Mouse (Mus musculus) lung, embryonic 14.5 days (tissue): ENCODE measurements around the gene Sdhd. TPM values are rescaled to one million over a fixed set of nuclear protein-coding genes. Genes with fewer than 3 reads are reported as not detected.

Source experiments
- ATAC-seq: fragments of 200-750 bp; cut with Nextera tagmentation; 2 replicates; pipeline ENCODE4 v1.8.0; 2017; ENCODE audit warnings: mild to moderate bottlenecking, moderate TSS enrichment, moderate library complexity; ENCODE audit not compliant: insufficient read depth
- DNase-seq: peaks from one replicate; pipeline ENCODE4 v3.0.0-alpha.2; 2015
- H3K27ac ChIP-seq: fragments of 300-500 bp; sonication (generic); 2 replicates; pipeline ENCODE4 v1.5.1; 2014; ENCODE audit warnings: low read depth, mild to moderate bottlenecking, moderate library complexity
- H3K27me3 ChIP-seq: fragments of 300-500 bp; sonication (generic); 2 replicates; pipeline ENCODE4 v1.6.1; 2014; ENCODE audit warnings: low read length, control low read depth; ENCODE audit not compliant: insufficient read depth
- H3K36me3 ChIP-seq: fragments of 300-500 bp; sonication (generic); 2 replicates; pipeline ENCODE4 v1.6.1; 2014; ENCODE audit warnings: control low read depth; ENCODE audit not compliant: insufficient read depth
- H3K4me1 ChIP-seq: fragments of 300-500 bp; sonication (generic); 2 replicates; pipeline ENCODE4 v1.6.1; 2014; ENCODE audit warnings: antibody characterized with exemption, control low read depth; ENCODE audit not compliant: insufficient read depth
- H3K4me2 ChIP-seq: fragments of 300-500 bp; sonication (generic); 2 replicates; pipeline ENCODE4 v1.6.1; 2014; ENCODE audit warnings: mild to moderate bottlenecking
- H3K4me3 ChIP-seq: fragments of 300-500 bp; sonication (generic); 2 replicates; pipeline ENCODE4 v1.5.1; 2014; ENCODE audit warnings: low read depth, low read length
- H3K9ac ChIP-seq: fragments of 300-500 bp; sonication (generic); 2 replicates; pipeline ENCODE4 v1.6.1; 2014
- H3K9me3 ChIP-seq: fragments of 300-500 bp; sonication (generic); 2 replicates; pipeline ENCODE4 v1.6.1; 2016; ENCODE audit warnings: low read depth, low read length, control low read depth
- CTCF ChIP-seq: IDR thresholded peaks from 2 replicates; pipeline ENCODE4 v1.5.1; 2016; ENCODE audit warnings: antibody characterized with exemption, low read depth
- WGBS: fragments of 180-500 bp; shearing (Covaris S2); extraction: QIAGEN DNeasy Blood & Tissue Kit; methylation state at CpG from one replicate; pipeline ENCODE4 v1.1.7; 2014; 5-methylcytosine and 5-hydroxymethylcytosine counted together
- polyA plus RNA-seq: library from polyadenylated mRNA; unstranded; fragments of >200 nt; fragmentation: Nextera tagmentation; extraction: Ambion mirVana; gene quantifications from 2 replicates; pipeline ENCODE4 v1.2.1, GENCODE M21; 2014

The Sdhd gene
- polyA plus RNA-seq, 1 experiment from 2014 or later: 288 TPM

DNA sequence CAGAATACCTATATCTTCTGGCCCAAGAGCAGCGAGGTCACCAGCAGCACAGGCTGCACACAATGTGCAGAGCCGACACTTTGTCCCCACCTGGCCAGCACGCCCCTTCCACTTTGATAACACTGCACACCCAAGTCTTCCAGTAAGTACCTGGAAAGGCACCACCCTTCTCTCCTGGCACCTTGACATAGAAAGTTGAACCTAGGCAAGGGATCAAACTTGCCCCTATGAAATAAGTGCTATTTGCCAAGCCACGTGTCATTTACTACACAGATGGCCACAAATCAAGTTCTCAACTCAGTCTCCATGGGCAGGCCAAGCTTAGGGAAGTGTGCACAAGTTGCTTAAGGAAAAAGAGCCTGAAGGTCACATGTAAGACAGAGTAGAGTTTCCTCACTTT, 16.7 kb downstream of the Sdhd start:
- DNase-seq (no peak), ATAC-seq (no peak)
- H3K36me3 ChIP-seq: no peaks in the 10 kb centered on the region
- no peaks in the 10 kb centered on the region for H3K27me3 ChIP-seq
- no peak overlapping the region for H3K9ac ChIP-seq
- TF ChIP-seq CTCF: no peak
- no peaks in the 10 kb centered on the region for H3K9me3 ChIP-seq
- WGBS: 60% methylated on average over 4 of the region's 4 CpGs
- H3K4me2 ChIP-seq: no peak overlapping the region
- no peak overlapping the region for H3K4me3 ChIP-seq
- H3K27ac ChIP-seq: no peak overlapping the region
- no peaks in the 10 kb centered on the region for H3K4me1 ChIP-seq

DNA sequence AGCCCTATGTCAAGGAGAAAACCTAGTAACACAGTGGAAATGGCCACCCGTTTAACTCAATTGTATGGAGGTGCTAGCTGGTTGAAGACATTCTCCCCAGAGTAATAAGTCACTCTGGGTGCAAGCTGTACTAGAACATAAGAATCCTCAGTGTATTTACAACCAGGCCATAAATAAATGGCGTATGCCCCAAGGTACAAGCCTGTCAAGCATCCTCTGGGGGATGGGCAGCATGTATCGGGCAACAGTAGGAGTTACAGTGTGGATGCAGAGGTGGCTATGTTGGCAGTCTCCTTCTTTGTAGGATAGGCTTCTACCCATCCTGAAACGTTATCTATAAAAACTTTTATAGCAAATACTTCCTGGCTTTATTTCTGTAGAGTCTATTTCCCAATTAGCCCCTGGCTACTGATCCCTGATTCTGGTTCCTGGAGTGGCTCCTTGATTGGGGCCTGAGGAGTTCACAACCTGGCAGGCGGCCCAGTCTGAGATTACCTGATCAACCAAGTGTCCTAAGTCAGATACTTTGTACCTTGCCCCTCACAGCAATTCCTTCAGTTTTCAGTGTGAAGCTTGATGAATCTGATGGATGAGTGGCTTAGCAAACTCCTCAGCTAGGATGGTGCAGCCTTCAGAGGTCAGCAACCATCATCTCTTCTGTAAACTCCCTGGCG, 18.3 kb downstream of the Sdhd start:
- DNase-seq (no peak), ATAC-seq (no peak)
- H3K27ac ChIP-seq: no peak overlapping the region
- TF ChIP-seq CTCF: no peak
- WGBS: 75% methylated on average over 6 of the region's 6 CpGs
- H3K4me3 ChIP-seq: no peak overlapping the region
- no peak overlapping the region for H3K9ac ChIP-seq
- H3K36me3 ChIP-seq: no peaks in the 10 kb centered on the region
- H3K4me1 ChIP-seq: no peaks in the 10 kb centered on the region
- no peaks in the 10 kb centered on the region for H3K27me3 ChIP-seq
- no peaks in the 10 kb centered on the region for H3K9me3 ChIP-seq
- H3K4me2 ChIP-seq: no peak overlapping the region

DNA sequence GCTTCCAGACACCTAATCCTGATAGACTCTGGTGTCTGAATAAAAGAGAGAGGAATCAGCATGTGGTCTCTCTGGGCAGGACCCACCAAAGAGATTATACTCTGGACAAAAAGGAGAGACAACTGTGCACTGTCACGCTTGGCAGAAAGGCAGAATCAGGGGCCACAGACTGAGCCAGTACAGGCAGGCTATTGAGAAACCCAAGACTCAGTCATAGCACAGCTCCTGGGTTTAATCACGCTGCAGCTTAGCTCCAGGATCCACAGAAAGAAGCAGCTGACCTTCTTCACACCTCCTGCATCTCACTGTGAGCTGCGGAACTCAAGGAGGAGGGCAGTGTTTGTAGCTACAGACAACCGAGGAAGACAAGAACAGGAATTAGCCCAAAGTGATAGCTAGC, 23.2 kb downstream of the Sdhd start:
- Histone ChIP-seq H3K9me3 (no peaks in the 10 kb centered on the region), H3K4me1 (no peaks in the 10 kb centered on the region), H3K27ac (no peak overlapping the region), H3K27me3 (no peaks in the 10 kb centered on the region), H3K9ac (no peak overlapping the region), H3K4me3 (no peak overlapping the region), H3K36me3 (no peaks in the 10 kb centered on the region), H3K4me2 (no peak overlapping the region)
- TF ChIP-seq CTCF: no peak
- WGBS: 37% methylated on average over 4 of the region's 4 CpGs
- ATAC-seq (no peak), DNase-seq (no peak)

DNA sequence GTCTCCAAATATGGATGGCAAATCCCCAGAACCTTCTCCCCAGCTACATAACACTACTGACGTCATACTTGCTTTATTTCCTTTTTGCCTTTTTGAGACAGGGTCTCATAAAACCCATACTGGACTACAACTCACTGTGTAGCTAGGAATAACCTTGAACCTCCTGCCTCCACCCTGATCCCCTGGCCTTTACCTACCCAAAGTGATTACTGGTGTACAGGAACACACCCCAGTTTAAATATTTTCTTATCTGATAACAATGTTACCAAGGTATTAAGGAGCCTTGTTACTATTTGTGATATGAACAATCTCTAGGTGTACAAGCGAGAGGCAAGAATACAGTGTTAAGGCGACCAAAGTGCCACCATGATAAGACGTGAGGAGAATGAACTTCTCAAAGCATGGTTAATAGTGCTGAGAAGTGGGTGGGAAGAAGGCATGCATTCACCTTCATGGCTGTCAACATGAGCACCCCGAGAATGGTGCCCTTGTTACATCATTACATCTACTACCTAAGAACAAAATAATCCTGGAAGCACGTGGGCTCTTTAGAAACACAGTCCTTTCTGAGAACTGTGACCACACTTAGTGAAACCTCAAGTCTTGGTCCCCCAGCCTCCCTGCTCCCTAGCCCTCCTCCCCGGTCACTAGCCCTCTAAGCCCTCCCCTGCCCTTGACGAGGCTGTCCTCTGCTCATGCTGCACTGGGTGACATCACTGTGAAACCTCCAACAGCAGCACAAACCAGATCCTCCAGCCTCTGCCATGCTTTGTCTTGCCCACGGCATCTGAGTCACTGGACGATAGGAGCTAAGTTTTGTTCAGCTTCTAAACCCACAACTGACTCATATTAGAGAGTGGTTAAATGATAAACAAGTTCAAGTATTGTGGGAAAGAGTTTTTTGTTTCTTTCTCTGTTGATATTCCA, 33.8 kb downstream of the Sdhd start:
- Histone ChIP-seq H3K36me3 (no peaks in the 10 kb centered on the region), H3K9ac (no peak overlapping the region), H3K9me3 (no peaks in the 10 kb centered on the region), H3K4me3 (no peak overlapping the region), H3K4me1 (peaks cover 3% of the 10 kb centered on the region; the same call in 1 of the 2 replicates), H3K27me3 (no peaks in the 10 kb centered on the region), H3K27ac (no peak overlapping the region), H3K4me2 (no peak overlapping the region)
- TF ChIP-seq CTCF: no peak
- 62% methylated on average over 10 of the region's 10 CpGs for WGBS
- ATAC-seq (no peak), DNase-seq (no peak)

DNA sequence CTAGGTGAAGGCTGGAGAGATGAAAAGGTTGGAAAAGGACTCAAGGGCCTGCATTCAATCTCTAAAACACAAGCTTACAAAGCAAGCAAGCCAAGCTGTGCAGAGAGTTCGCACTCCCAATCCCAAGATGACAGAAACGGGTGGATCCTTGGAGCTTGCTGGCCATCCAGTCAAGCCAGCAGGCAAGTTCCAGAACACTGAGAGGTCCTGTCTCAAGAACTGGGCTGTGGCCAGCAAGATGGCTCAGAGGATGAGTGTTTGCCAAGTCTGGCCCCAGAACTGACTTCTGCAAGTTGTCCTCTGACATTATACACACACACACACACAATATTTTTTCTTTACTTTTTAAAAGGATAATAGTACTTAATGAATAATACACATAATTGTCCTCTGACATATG, 35.7 kb downstream of the Sdhd start:
- WGBS: 89% methylated on average over 2 of the region's 2 CpGs
- DNase-seq: no peak
- Histone ChIP-seq H3K27me3 (no peaks in the 10 kb centered on the region), H3K36me3 (no peaks in the 10 kb centered on the region), H3K27ac (no peak overlapping the region), H3K4me2 (no peak overlapping the region), H3K4me1 (peaks cover 3% of the 10 kb centered on the region; the same call in 1 of the 2 replicates), H3K9me3 (no peaks in the 10 kb centered on the region), H3K4me3 (no peak overlapping the region), H3K9ac (no peak overlapping the region)
- no peak for TF ChIP-seq CTCF
- no peak for ATAC-seq

DNA sequence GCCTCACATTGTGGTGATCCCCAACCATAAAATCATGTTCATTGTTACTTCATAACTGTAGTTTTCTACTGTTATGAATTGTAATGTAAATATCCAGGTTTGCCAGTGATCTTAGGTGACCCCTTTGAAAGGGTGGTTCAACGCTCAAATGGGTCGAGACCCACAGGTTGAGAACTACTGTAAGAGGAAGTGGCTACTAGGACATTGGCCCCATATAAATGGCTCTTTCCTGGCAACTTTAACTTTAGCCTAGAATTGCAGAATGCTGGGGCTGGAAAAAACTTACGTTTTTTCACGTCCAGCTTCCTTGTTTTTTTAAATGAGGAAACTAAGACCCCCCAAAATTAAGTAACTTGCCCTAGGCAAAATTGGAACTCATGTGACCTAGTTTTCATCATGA, 36.2 kb downstream of the Sdhd start:
- Histone ChIP-seq H3K9ac (no peak overlapping the region), H3K4me3 (no peak overlapping the region), H3K27me3 (no peaks in the 10 kb centered on the region), H3K9me3 (no peaks in the 10 kb centered on the region), H3K4me2 (no peak overlapping the region), H3K27ac (no peak overlapping the region), H3K36me3 (no peaks in the 10 kb centered on the region), H3K4me1 (peaks cover 3% of the 10 kb centered on the region; the same call in 1 of the 2 replicates)
- TF ChIP-seq CTCF: no peak
- ATAC-seq (no peak), DNase-seq (no peak)
- 83% methylated on average over 4 of the region's 4 CpGs for WGBS

DNA sequence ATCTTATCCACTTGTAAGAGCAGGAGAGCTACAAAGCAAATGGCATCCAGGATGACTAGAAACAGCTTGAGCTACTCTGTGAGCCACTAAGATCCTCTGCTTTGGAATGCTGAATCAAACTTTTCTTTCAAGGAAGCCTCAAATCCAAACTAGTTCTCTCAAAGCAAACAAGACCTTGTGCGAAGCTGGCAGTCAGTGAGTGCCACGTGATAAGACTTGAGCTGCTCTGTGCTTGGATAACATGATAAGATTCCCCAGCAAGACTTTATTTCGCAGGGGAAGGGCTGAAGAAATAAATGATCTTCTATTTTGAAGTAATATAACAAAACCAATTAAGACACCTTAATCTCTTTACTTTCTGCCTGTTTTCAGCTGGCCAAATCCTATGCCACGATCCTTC, 37.7 kb downstream of the Sdhd start:
- DNase-seq: peak; percentile 13
- 20% methylated on average over 4 of the region's 4 CpGs for WGBS
- no peaks in the 10 kb centered on the region for H3K27me3 ChIP-seq
- no peak overlapping the region for H3K4me2 ChIP-seq
- no peaks in the 10 kb centered on the region for H3K36me3 ChIP-seq
- no peak for ATAC-seq
- H3K4me1 ChIP-seq: peaks cover 3% of the 10 kb centered on the region; the same call in 1 of the 2 replicates
- H3K9ac ChIP-seq: no peak overlapping the region
- no peaks in the 10 kb centered on the region for H3K9me3 ChIP-seq
- TF ChIP-seq CTCF: no peak
- no peak overlapping the region for H3K4me3 ChIP-seq
- no peak overlapping the region for H3K27ac ChIP-seq
